Mouse (Mus musculus) right cerebral cortex, adult 18-20 months (tissue): ENCODE measurements around the gene Gm21677.
"Not testable (repeated sequence)": the region's sequence is repeated elsewhere in the genome, so short reads cannot be mapped to it uniquely, and the experiment has no call there.

Experiments used
- DNase-seq: peaks from one replicate; pipeline ENCODE4 v3.0.0; 2022; ENCODE audit warnings: mixed read lengths

The Gm21677 gene

GRCm38 (mm10) chrY:3306349-3306748 is at the start of gene Gm21677:
TSS of gene Gm21677 (minus strand) at chrY:3306449.
- not testable (repeated sequence) for DNase-seq

- not testable (repeated sequence) for DNase-seq
These were observed 39.0 kb upstream of the Gm21677 start, which contains the start of gene Gm21693 for GRCm38 (mm10) chrY:3345229-3345628. TSS of gene Gm21693 (minus strand) at chrY:3345329.

DNA sequence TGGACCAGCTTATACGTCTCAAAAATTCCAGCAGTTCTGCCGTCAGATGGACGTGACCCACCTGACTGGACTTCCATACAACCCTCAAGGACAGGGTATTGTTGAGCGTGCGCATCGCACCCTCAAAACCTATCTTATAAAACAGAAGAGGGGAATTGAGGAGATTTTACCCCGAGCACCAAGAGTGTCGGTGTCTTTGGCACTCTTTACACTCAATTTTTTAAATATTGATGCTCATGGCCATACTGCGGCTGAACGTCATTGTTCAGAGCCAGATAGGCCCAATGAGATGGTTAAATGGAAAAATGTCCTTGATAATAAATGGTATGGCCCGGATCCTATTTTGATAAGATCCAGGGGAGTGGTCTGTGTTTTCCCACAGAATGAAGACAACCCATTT is 34.4 kb upstream of the Gm21677 start:
- not testable (repeated sequence) for DNase-seq
